Mouse (Mus musculus) embryonic facial prominence, embryonic 10.5 days (tissue): ENCODE data around the gene Kpna1. TPM values are rescaled to one million over a fixed set of nuclear protein-coding genes. Genes with fewer than 3 reads are reported as not detected.
"Not testable (repeated sequence)": the region's sequence is repeated elsewhere in the genome, so short reads cannot be mapped to it uniquely, and the experiment has no call there.

ENCODE experiments used
- DNase-seq: peaks from one replicate; pipeline ENCODE4 v3.0.0-alpha.2; 2017; ENCODE audit warnings: low spot score
- H3K27ac ChIP-seq: fragments of 300-500 bp; sonication (generic); replicated peaks from 2 replicates; pipeline ENCODE4 v1.5.1; 2016; ENCODE audit warnings: mild to moderate bottlenecking
- H3K27me3 ChIP-seq: fragments of 300-500 bp; sonication (generic); replicated peaks from 2 replicates; pipeline ENCODE4 v1.6.1; 2016; ENCODE audit warnings: low read depth, mild to moderate bottlenecking; ENCODE audit not compliant: poor library complexity, severe bottlenecking
- H3K36me3 ChIP-seq: fragments of 300-500 bp; sonication (generic); replicated peaks from 2 replicates; pipeline ENCODE4 v1.6.1; 2016; ENCODE audit warnings: mild to moderate bottlenecking, moderate library complexity
- H3K4me1 ChIP-seq: fragments of 300-500 bp; sonication (generic); 2 replicates; pipeline ENCODE4 v1.6.1; 2016
- H3K4me3 ChIP-seq: fragments of 300-500 bp; sonication (generic); 2 replicates; pipeline ENCODE4 v1.5.1; 2016; ENCODE audit warnings: mild to moderate bottlenecking, moderate library complexity
- H3K9me3 ChIP-seq: fragments of 300-500 bp; sonication (generic); 2 replicates; pipeline ENCODE4 v1.6.1; 2016; ENCODE audit warnings: mild to moderate bottlenecking
- WGBS: fragments of 180-500 bp; shearing (Covaris S2); methylation state at CpG from one replicate; pipeline ENCODE4 v1.1.7; 2016; 5-methylcytosine and 5-hydroxymethylcytosine counted together
- polyA plus RNA-seq: library from polyadenylated mRNA; unstranded; fragments of >200 nt; fragmentation: Nextera tagmentation; extraction: Ambion mirVana; gene quantifications from 2 replicates; pipeline ENCODE4 v1.2.1, GENCODE M21; 2016

The Kpna1 gene
- polyA plus RNA-seq, 1 experiment from 2014 or later = 66.8 TPM

GRCm38 (mm10) chr16:36016335-36016734, 37.8 kb downstream of the Kpna1 start:
- Histone ChIP-seq H3K36me3 (peaks cover 62% of the 10 kb centered on the region), H3K4me3 (no peak overlapping the region), H3K4me1 (no peaks in the 10 kb centered on the region), H3K9me3 (no peaks in the 10 kb centered on the region), H3K27me3 (no peaks in the 10 kb centered on the region), H3K27ac (no peak overlapping the region)
- 95% methylated on average over 1 of the region's 1 CpGs for WGBS
- DNase-seq = no peak

- peaks cover 67% of the 10 kb centered on the region for H3K36me3 ChIP-seq
- H3K4me1 ChIP-seq, H3K27ac ChIP-seq, H3K4me3 ChIP-seq, H3K27me3 ChIP-seq, DNase-seq, H3K9me3 ChIP-seq: not testable (repeated sequence)
- WGBS = 87% methylated on average over 2 of the region's 2 CpGs
Measured at GRCm38 (mm10) chr16:36028120-36028519, 49.6 kb downstream of the Kpna1 start.

- DNase-seq = peak; percentile 91
- WGBS = 2% methylated on average over 39 of the region's 39 CpGs
Measured at GRCm38 (mm10) chr16:36040640-36041624, 62.4 kb downstream of the Kpna1 start, which contains the start of gene Wdr5b. TSS of gene Wdr5b (plus strand) at chr16:36041190.

GRCm38 (mm10) chr16:36041625-36042020, 63.1 kb downstream of the Kpna1 start:
- Histone ChIP-seq H3K4me1 (peaks cover 21% of the 10 kb centered on the region), H3K36me3 (peaks cover 50% of the 10 kb centered on the region), H3K27ac (peak overlapping the region; percentile 88), H3K4me3 (peak overlapping the region; percentile 76), H3K27me3 (no peaks in the 10 kb centered on the region), H3K9me3 (no peaks in the 10 kb centered on the region)
- 34% methylated on average over 11 of the region's 11 CpGs for whole genome bisulfite sequencing
- no peak for DNase-seq

More at GRCm38 (mm10) chr16:36040640-36041624, 62.4 kb downstream of the Kpna1 start, which contains the start of gene Wdr5b:
- Histone ChIP-seq H3K27me3 (no peaks in the 10 kb centered on the region), H3K4me1 (peaks cover 21% of the 10 kb centered on the region), H3K27ac (peak within 1 kb of the TSS; percentile 88), H3K9me3 (no peaks in the 10 kb centered on the region), H3K36me3 (peaks cover 45% of the 10 kb centered on the region), H3K4me3 (peak within 1 kb of the TSS; percentile 76)

GRCm38 (mm10) chr16:36043073-36043472, 64.5 kb downstream of the Kpna1 start:
- Histone ChIP-seq H3K27me3 (no peaks in the 10 kb centered on the region), H3K27ac (no peak overlapping the region), H3K4me3 (no peak overlapping the region), H3K36me3 (peaks cover 58% of the 10 kb centered on the region), H3K9me3 (no peaks in the 10 kb centered on the region), H3K4me1 (peaks cover 21% of the 10 kb centered on the region)
- WGBS = 83% methylated on average over 10 of the region's 10 CpGs
- DNase-seq = no peak

GRCm38 (mm10) chr16:36043964-36044363, 65.4 kb downstream of the Kpna1 start:
- no peaks in the 10 kb centered on the region for H3K9me3 ChIP-seq
- peaks cover 67% of the 10 kb centered on the region for H3K36me3 ChIP-seq
- WGBS = 91% methylated on average over 4 of the region's 4 CpGs
- DNase-seq = no peak
- H3K4me1 ChIP-seq = peaks cover 21% of the 10 kb centered on the region
- no peak overlapping the region for H3K27ac ChIP-seq
- no peaks in the 10 kb centered on the region for H3K27me3 ChIP-seq
- no peak overlapping the region for H3K4me3 ChIP-seq

- Histone ChIP-seq H3K4me3 (no peak overlapping the region), H3K36me3 (peaks cover 98% of the 10 kb centered on the region), H3K9me3 (no peaks in the 10 kb centered on the region), H3K27ac (no peak overlapping the region), H3K27me3 (no peaks in the 10 kb centered on the region), H3K4me1 (peaks cover 6% of the 10 kb centered on the region)
- DNase-seq = no peak
- 90% methylated on average over 4 of the region's 4 CpGs for WGBS
Measured at GRCm38 (mm10) chr16:36047538-36047937, 69.0 kb downstream of the Kpna1 start.

GRCm38 (mm10) chr16:36051491-36051890, 72.9 kb downstream of the Kpna1 start:
- WGBS = 75% methylated on average over 6 of the region's 6 CpGs
- no peaks in the 10 kb centered on the region for H3K9me3 ChIP-seq
- DNase-seq = no peak
- peaks cover 96% of the 10 kb centered on the region for H3K36me3 ChIP-seq
- H3K27ac ChIP-seq = no peak overlapping the region
- H3K27me3 ChIP-seq = no peaks in the 10 kb centered on the region
- H3K4me3 ChIP-seq = no peak overlapping the region
- H3K4me1 ChIP-seq = no peaks in the 10 kb centered on the region

GRCm38 (mm10) chr16:36053524-36054275, 75.2 kb downstream of the Kpna1 start:
- DNase-seq = no peak
- Histone ChIP-seq H3K36me3 (peaks cover 78% of the 10 kb centered on the region), H3K27ac (no peak overlapping the region), H3K4me3 (no peak overlapping the region), H3K9me3 (no peaks in the 10 kb centered on the region), H3K27me3 (no peaks in the 10 kb centered on the region), H3K4me1 (peaks cover 7% of the 10 kb centered on the region)
- 88% methylated on average over 6 of the region's 6 CpGs for WGBS

- WGBS = 94% methylated on average over 8 of the region's 8 CpGs
- DNase-seq = no peak
- Histone ChIP-seq H3K9me3 (no peaks in the 10 kb centered on the region), H3K27ac (no peak overlapping the region), H3K4me1 (peaks cover 7% of the 10 kb centered on the region), H3K27me3 (no peaks in the 10 kb centered on the region), H3K4me3 (no peak overlapping the region), H3K36me3 (peaks cover 66% of the 10 kb centered on the region)
Measured at GRCm38 (mm10) chr16:36054920-36055319, 76.4 kb downstream of the Kpna1 start.

GRCm38 (mm10) chr16:36056416-36056815, 77.9 kb downstream of the Kpna1 start:
- Histone ChIP-seq H3K4me1 (peaks cover 7% of the 10 kb centered on the region), H3K27ac (no peak overlapping the region), H3K9me3 (no peaks in the 10 kb centered on the region), H3K36me3 (peaks cover 57% of the 10 kb centered on the region), H3K4me3 (no peak overlapping the region), H3K27me3 (no peaks in the 10 kb centered on the region)
- 86% methylated on average over 11 of the region's 11 CpGs for WGBS
- no peak for DNase-seq

- Histone ChIP-seq H3K4me1 (peaks cover 7% of the 10 kb centered on the region), H3K27me3 (no peaks in the 10 kb centered on the region), H3K36me3 (peaks cover 45% of the 10 kb centered on the region), H3K9me3 (no peaks in the 10 kb centered on the region), H3K4me3 (no peak overlapping the region), H3K27ac (no peak overlapping the region)
- 86% methylated on average over 8 of the region's 8 CpGs for WGBS
- no peak for DNase-seq
Measured at GRCm38 (mm10) chr16:36057933-36058475, 79.5 kb downstream of the Kpna1 start.
